Mouse (Mus musculus): Measurements from ENCODE around the gene Trmt1. TPM values are rescaled to one million over a fixed set of nuclear protein-coding genes. Genes with fewer than 3 reads are reported as not detected.
A peak's percentile ranks its signal among the peaks of the same experiment; 100 is the strongest.

Trmt1 gene
- polyA plus RNA-seq, 1 experiment from 2014 or later = 66.7 TPM

DNA sequence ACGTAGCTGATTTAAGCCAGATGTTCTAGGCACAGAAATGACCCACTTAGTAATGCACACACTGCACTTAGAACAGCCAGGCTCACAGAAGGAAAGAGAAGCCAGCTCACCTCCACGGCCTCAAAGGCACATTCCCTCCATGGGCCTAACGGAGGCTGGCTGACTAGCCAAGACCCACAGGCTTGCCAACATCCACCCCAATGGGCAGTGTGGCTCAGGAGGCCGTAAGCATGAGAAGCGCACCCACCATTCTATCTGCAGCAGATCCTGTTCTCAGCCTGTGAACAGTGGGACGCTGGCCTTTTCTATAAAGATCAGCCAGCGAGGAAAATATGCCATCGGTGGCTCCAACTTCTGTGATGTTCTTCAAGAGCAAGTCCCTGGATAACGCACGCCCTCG, 30.7 kb downstream of the Trmt1 start:
- H3K27ac ChIP-seq (replicated peaks) = peak overlapping the region; percentile 15; the same call in 1 of the 2 replicates
- no peak for ATAC-seq (ENCODE audit: low FRiP score)
- no peaks in the 10 kb centered on the region for H3K9me3 ChIP-seq (replicated peaks)
- 89% methylated on average over 11 of the region's 11 CpGs for WGBS
- H3K4me3 ChIP-seq (replicated peaks) = no peak overlapping the region
- no peaks in the 10 kb centered on the region for H3K36me3 ChIP-seq
- H3K9ac ChIP-seq (replicated peaks) = no peak overlapping the region
- H3K27me3 ChIP-seq (replicated peaks) = peaks cover 21% of the 10 kb centered on the region
- H3K4me1 ChIP-seq = peaks cover 43% of the 10 kb centered on the region
- H3K4me2 ChIP-seq = no peak overlapping the region

DNA sequence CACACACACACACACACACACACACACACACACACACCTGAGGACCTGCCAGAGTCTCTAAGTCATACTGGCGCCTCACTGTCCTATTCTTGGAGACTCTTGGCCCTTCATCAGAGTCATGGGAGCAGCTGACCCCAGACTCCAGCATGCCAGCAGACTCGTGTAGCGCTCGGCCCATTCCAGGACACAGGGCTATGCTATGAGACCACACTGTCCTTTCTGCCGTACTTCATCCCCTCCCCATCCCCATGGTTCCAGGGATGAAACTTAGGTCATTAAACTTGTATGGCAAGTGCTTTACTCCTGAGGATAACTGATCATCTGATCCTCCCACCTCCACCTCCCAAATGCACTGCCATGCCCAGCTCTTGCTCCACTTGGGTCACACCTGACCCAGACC, 32.4 kb downstream of the Trmt1 start:
- H3K27me3 ChIP-seq (replicated peaks) = peaks cover 23% of the 10 kb centered on the region
- no peak for ATAC-seq (ENCODE audit: low FRiP score)
- WGBS = 83% methylated on average over 5 of the region's 5 CpGs

DNA sequence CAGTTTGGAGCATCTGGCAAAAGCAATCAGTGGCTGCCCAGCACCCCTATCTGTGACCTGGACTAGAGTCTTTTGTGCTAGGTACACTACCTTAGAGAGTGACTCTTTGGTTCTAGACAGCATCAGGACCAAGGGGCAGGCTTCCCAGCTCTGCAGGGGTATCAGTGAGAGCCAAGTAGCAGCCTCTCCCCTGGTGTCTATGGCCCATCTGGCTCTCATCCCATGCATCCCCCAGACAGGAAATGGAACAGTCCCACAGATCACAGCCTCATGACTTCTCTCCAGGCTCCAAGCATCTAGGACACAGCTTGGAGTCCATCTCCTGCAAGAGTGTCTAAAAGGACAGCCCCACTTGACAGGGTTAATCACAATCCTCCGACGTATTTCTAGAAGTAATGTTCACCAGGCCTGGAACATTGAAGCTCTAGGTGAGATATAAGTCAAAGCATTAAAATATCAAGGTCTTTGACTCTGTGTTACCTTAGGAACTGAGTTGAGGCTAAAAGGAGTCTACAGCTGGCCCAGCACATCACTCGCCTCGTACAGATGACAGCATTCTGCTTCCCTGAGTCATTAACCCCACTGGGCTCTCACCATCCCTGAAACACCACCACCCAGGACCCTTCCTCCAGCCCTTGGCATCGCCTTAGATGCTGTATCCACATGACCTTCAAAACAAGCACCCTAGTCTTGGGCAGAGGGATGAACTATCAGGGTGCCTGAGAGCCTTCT, 33.0 kb downstream of the Trmt1 start:
- Histone ChIP-seq H3K4me1 (peaks cover 47% of the 10 kb centered on the region), H3K36me3 (no peaks in the 10 kb centered on the region), H3K4me2 (no peak overlapping the region), H3K9ac (replicated peaks) (no peak overlapping the region), H3K9me3 (replicated peaks) (no peaks in the 10 kb centered on the region), H3K4me3 (replicated peaks) (no peak overlapping the region), H3K27me3 (replicated peaks) (peaks cover 23% of the 10 kb centered on the region), H3K27ac (replicated peaks) (no peak overlapping the region)
- 79% methylated on average over 5 of the region's 5 CpGs for WGBS
- no peak for ATAC-seq (ENCODE audit: low FRiP score)

More for the DNA sequence above, 32.4 kb downstream of the Trmt1 start:
- Histone ChIP-seq H3K4me3 (replicated peaks) (no peak overlapping the region), H3K27ac (replicated peaks) (no peak overlapping the region), H3K36me3 (no peaks in the 10 kb centered on the region), H3K4me2 (no peak overlapping the region), H3K9me3 (replicated peaks) (no peaks in the 10 kb centered on the region), H3K4me1 (peaks cover 47% of the 10 kb centered on the region), H3K9ac (replicated peaks) (no peak overlapping the region)

DNA sequence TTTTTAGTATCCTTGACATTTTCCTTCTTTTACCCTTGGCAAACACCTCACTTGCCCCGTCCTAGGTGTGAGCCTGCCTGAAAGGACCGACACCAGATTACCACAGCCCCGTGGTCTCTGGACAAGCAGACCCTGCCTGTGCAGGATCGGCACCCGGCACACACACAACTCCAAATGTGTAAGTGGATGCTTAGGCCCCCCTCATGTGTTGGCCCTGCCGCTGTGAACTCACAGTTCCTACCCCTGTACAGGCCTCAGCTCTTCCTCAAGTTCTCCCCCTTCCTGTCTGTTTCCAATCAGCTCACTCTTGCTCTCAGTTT, 36.4 kb downstream of the Trmt1 start:
- H3K9me3 ChIP-seq (replicated peaks) = no peaks in the 10 kb centered on the region
- peak overlapping the region; percentile 80 for H3K27ac ChIP-seq (replicated peaks)
- peaks cover 13% of the 10 kb centered on the region for H3K27me3 ChIP-seq (replicated peaks)
- peaks cover 51% of the 10 kb centered on the region for H3K4me1 ChIP-seq
- no peak for ATAC-seq (ENCODE audit: low FRiP score)
- H3K4me3 ChIP-seq (replicated peaks) = no peak overlapping the region
- no peak overlapping the region for H3K4me2 ChIP-seq
- 72% methylated on average over 6 of the region's 6 CpGs for WGBS
- no peaks in the 10 kb centered on the region for H3K36me3 ChIP-seq
- H3K9ac ChIP-seq (replicated peaks) = no peak overlapping the region

DNA sequence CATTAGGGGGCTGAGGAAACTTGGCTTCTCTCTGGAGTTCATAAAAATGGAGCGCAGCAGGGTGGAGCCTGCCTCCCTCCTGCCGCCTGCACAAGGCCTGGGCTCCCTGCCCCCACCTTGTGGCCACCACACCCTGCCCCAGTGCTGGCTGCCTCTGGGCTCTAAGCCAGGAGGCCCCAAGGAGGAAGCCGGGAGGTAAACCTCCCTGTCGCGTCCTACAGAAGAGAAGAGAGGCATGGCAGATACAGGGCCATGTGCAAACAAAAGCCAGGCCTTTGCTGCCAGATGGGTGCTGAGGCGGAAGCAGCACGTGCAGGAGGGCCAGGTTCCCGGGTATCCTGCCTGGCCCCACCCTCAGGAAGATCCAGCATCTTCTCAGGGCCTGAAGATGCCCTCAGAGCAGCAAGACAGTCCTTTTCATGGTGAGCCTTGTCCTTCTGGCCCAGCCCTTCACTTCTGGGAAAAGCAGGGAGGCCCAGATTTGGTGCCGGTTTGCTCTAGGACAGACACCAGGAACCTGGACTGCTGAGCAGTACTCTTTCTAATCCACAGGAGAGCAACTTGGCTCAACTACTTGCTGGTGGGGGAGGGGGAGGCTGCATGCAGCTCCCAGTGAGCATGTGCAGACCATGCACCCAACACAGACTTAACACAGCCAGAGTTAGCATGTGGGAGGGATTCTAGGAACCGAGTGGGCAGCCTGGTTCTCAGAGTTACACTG, 36.9 kb downstream of the Trmt1 start, which contains the start of gene G430095P16Rik:
TSS of gene G430095P16Rik (plus strand) at position 158 of the 721 bp plus-strand sequence.
- WGBS = 13% methylated on average over 10 of the region's 10 CpGs
- Histone ChIP-seq H3K27ac (replicated peaks) (peak within 1 kb of the TSS; percentile 80), H3K36me3 (no peaks in the 10 kb centered on the region), H3K27me3 (replicated peaks) (peaks cover 10% of the 10 kb centered on the region), H3K4me1 (peaks cover 52% of the 10 kb centered on the region), H3K4me2 (peak within 1 kb of the TSS; percentile 26), H3K9me3 (replicated peaks) (no peaks in the 10 kb centered on the region), H3K4me3 (replicated peaks) (no peak within 1 kb of the TSS), H3K9ac (replicated peaks) (peak within 1 kb of the TSS; percentile 11; the same call in 1 of the 2 replicates)
- ATAC-seq (ENCODE audit: low FRiP score) = peak; percentile 57

DNA sequence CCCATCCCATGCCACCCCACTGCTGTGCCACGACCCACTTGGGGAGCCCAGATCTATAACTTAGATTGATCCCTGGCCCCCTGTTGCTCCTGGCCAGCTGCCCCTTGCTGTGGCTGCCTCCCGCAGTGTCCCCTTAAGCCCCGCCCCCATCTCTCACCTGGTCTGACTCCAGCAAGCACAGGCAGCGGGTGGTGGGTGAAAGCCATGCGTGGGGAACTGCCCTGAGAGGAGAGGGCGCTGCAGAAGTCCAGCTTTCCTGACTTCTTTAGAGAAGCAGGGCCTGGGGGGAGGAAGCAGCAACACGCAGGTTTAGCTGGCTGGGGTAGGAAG, 37.4 kb downstream of the Trmt1 start:
- no peaks in the 10 kb centered on the region for H3K36me3 ChIP-seq
- H3K9ac ChIP-seq (replicated peaks) = peak overlapping the region; percentile 11; the same call in 1 of the 2 replicates
- ATAC-seq (ENCODE audit: low FRiP score) = no peak
- peak overlapping the region; percentile 80 for H3K27ac ChIP-seq (replicated peaks)
- H3K27me3 ChIP-seq (replicated peaks) = peaks cover 8% of the 10 kb centered on the region
- 40% methylated on average over 7 of the region's 7 CpGs for WGBS
- no peak overlapping the region for H3K4me3 ChIP-seq (replicated peaks)
- H3K4me2 ChIP-seq = peak overlapping the region; percentile 26
- H3K4me1 ChIP-seq = peaks cover 57% of the 10 kb centered on the region
- H3K9me3 ChIP-seq (replicated peaks) = no peaks in the 10 kb centered on the region

DNA sequence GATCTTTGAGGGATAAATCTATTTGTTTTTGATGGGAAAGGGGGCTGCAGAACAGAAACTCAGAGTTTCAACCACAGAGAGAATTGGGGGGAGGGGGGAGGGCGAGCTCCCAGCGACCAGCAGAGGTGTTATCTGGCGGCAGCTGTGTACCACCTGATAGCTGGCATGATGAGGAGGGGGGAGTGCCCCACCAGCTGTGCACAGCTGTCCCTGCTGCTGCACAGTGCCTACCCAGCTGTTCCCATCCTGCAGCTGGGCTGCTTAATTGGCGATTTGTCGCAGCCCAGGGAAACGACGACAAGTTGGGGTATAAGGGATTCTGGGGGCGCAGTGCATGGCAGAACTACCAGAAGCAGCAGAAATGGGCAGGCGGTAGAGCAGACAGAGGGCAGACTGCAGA, 38.6 kb downstream of the Trmt1 start:
- 36% methylated on average over 9 of the region's 9 CpGs for WGBS
- peak overlapping the region; percentile 80 for H3K27ac ChIP-seq (replicated peaks)
- peaks cover 63% of the 10 kb centered on the region for H3K4me1 ChIP-seq

DNA sequence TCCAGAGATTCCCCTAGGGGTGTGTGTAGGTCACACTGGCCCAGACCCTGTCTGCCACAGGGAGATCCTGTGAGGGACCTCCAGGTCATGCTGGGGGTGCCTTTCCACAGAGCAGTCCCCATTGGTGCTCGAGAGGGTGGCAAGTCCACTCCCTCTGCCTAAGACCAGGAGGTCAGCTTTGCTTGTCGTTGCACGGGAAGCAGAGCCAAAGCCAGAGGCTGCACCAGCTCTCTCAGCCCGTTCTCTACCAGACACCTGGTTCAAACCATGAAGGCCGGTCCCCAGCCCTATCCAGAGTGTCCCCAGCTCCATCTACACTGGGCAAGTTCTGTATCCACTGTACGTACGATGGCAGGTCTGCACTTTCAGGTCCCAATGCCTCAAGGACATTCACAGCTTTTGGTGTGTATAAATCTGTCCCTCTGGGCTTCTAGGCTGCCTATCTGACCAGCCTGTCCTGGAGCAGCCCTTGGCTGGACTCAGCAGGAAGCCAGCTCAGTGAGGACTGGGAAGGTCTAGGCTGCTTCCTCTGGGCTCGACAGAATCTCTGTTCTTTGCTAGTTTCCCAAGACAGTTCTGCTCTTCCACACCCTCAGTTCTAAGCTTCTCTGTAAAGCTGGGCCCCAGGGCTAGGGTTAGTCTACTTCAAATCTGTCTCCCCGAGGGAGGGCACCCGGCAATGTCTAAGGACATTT, 39.3 kb downstream of the Trmt1 start:
- H3K4me3 ChIP-seq (replicated peaks) = no peak overlapping the region
- H3K27me3 ChIP-seq (replicated peaks) = 0 out of 2 replicates have a peak, but pooled peaks cover 2% of the 10 kb centered on the region
- H3K36me3 ChIP-seq = no peaks in the 10 kb centered on the region
- H3K4me2 ChIP-seq = 0 out of 2 replicates have a peak overlapping the region, but pooled peaks have one; percentile 1
- H3K4me1 ChIP-seq = peaks cover 69% of the 10 kb centered on the region
- H3K9me3 ChIP-seq (replicated peaks) = no peaks in the 10 kb centered on the region
- ATAC-seq (ENCODE audit: low FRiP score) = no peak
- no peak overlapping the region for H3K9ac ChIP-seq (replicated peaks)
- WGBS = 64% methylated on average over 10 of the region's 10 CpGs
- H3K27ac ChIP-seq (replicated peaks) = peak overlapping the region; percentile 80

More for the DNA sequence above, 38.6 kb downstream of the Trmt1 start:
- Histone ChIP-seq H3K4me3 (replicated peaks) (no peak overlapping the region), H3K9me3 (replicated peaks) (no peaks in the 10 kb centered on the region), H3K36me3 (no peaks in the 10 kb centered on the region), H3K4me2 (no peak overlapping the region), H3K27me3 (replicated peaks) (peaks cover 2% of the 10 kb centered on the region; the same call in 1 of the 2 replicates), H3K9ac (replicated peaks) (no peak overlapping the region)
- no peak for ATAC-seq (ENCODE audit: low FRiP score)

DNA sequence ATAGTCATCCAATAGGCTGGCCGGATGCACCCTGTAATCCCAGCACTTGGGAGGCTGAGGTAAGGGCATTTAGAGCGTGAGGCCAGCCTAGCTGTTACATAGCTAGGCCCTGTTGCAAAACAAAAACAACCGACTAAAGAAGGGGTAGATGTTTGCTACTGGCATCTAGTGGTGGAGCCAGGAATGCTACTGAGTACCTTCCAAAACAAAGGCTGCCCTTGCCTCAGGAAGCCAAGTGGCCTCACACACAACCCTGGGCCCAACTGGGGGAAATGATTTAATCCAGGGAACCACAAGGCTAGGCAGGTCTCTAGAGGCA, 39.8 kb downstream of the Trmt1 start:
- Histone ChIP-seq H3K4me2 (0 out of 2 replicates have a peak overlapping the region, but pooled peaks have one; percentile 1), H3K9me3 (replicated peaks) (no peaks in the 10 kb centered on the region), H3K36me3 (no peaks in the 10 kb centered on the region), H3K27ac (replicated peaks) (peak overlapping the region; percentile 80), H3K4me3 (replicated peaks) (no peak overlapping the region), H3K27me3 (replicated peaks) (0 out of 2 replicates have a peak, but pooled peaks cover 2% of the 10 kb centered on the region), H3K9ac (replicated peaks) (no peak overlapping the region), H3K4me1 (peaks cover 74% of the 10 kb centered on the region)
- WGBS = 24% methylated on average over 3 of the region's 3 CpGs
- ATAC-seq (ENCODE audit: low FRiP score) = no peak

DNA sequence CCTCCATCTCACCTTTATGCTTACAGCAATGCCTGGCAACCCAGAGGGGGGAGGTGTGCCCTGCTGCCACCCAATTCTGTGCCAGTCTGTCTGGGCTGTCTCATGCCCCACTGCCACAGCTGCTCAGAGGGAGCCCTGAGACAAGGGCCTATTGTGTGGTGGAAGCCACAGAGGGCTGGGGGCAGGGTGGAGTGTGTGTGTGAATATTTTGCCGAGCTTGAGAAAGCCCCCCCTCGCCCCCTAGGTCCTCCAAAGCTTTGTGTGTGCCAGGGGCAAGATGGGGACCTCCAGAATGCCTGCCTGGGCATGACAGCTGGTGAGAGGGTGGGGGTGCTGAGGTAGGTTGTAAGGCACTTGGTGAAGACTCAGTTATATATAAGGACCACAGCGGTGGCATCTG, 42.4 kb downstream of the Trmt1 start:
- Histone ChIP-seq H3K36me3 (no peaks in the 10 kb centered on the region), H3K4me1 (peaks cover 84% of the 10 kb centered on the region), H3K27ac (replicated peaks) (peak overlapping the region; percentile 63; the same call in 1 of the 2 replicates), H3K9ac (replicated peaks) (no peak overlapping the region), H3K9me3 (replicated peaks) (no peaks in the 10 kb centered on the region), H3K27me3 (replicated peaks) (no peaks in the 10 kb centered on the region; the same call in 1 of the 2 replicates), H3K4me3 (replicated peaks) (no peak overlapping the region), H3K4me2 (no peak overlapping the region)
- ATAC-seq (ENCODE audit: low FRiP score) = peak; percentile 53; the same call in 1 of the 2 replicates
- WGBS = 44% methylated on average over 3 of the region's 3 CpGs

DNA sequence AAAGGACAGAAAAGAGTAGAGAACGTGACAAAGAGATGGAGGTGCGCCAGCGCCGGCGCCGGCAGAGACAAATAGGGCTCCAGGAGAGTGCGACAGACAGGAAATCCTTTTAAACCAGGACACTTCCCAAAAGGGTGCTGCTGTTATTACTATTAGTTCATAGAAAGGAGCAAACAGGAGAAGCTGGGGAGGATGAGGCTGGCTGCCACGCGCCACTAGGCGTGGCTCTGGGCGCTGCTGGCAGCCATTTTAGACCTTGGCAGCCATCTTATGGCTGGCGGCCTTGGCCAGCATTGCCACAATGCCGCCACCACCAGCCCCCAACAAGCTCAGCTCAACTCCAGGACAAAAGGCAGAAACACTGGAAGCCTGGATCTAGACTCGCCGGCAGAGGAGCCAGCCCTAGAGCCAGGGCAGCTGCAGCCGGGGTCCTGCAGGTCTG, 43.8 kb downstream of the Trmt1 start:
- no peak overlapping the region for H3K4me3 ChIP-seq (replicated peaks)
- H3K27me3 ChIP-seq (replicated peaks) = peaks cover 4% of the 10 kb centered on the region
- no peak overlapping the region for H3K9ac ChIP-seq (replicated peaks)
- WGBS = 81% methylated on average over 16 of the region's 16 CpGs
- peaks cover 83% of the 10 kb centered on the region for H3K4me1 ChIP-seq
- peak overlapping the region; percentile 80 for H3K27ac ChIP-seq (replicated peaks)
- H3K9me3 ChIP-seq (replicated peaks) = no peaks in the 10 kb centered on the region
- no peak for ATAC-seq (ENCODE audit: low FRiP score)
- no peaks in the 10 kb centered on the region for H3K36me3 ChIP-seq
- no peak overlapping the region for H3K4me2 ChIP-seq

Data from neural tube, embryonic 15.5 days (tissue).